Mouse (Mus musculus) CH12.LX (cell line): ENCODE results near the gene Erfe. TPM values are rescaled to one million over a fixed set of nuclear protein-coding genes. Genes with fewer than 3 reads are reported as not detected.

Experiments
- DNase-seq: peaks from one replicate; pipeline ENCODE4 v3.0.0-alpha.2; 2013; ENCODE audit errors: extremely low read depth
- H3K27ac ChIP-seq: 2 replicates; pipeline ENCODE4 v1.5.1; 2012; ENCODE audit warnings: low read depth, mild to moderate bottlenecking, control low read depth, moderate library complexity; ENCODE audit not compliant: insufficient read depth
- H3K27me3 ChIP-seq: replicated peaks from 2 replicates; pipeline ENCODE3; 2012; ENCODE audit warnings: inconsistent platforms
- H3K36me3 ChIP-seq, 2 experiments: replicated peaks in 1 of 2; 2 replicates each; pipeline versions ENCODE3 to v1.6.1; 2012; ENCODE audit warnings: inconsistent platforms in 1 of 2, low read length in 1 of 2, mild to moderate bottlenecking in 1 of 2, mixed read lengths in 1 of 2, moderate library complexity in 1 of 2; ENCODE audit not compliant: control insufficient read depth in 1 of 2, insufficient read depth in 1 of 2
- H3K4me1 ChIP-seq, 2 experiments: 2 replicates each; pipeline ENCODE4 v1.6.1; 2012; ENCODE audit warnings: inconsistent platforms in 1 of 2, moderate library complexity in 1 of 2; ENCODE audit not compliant: insufficient read depth in 2 of 2, control insufficient read depth in 1 of 2
- H3K4me2 ChIP-seq: 2 replicates; pipeline ENCODE4 v1.6.1; 2012; ENCODE audit warnings: low read depth, mild to moderate bottlenecking, control low read depth; ENCODE audit not compliant: poor library complexity, insufficient read depth, severe bottlenecking
- H3K4me3 ChIP-seq, 3 experiments: fragments of 150-350 bp in 1 of 3; sonication (generic) in 1 of 3; replicated peaks in 1 of 3; 2 replicates each; pipeline versions ENCODE3 to v1.5.1; 2011 to 2012; ENCODE audit warnings: low read depth in 2 of 3, low read length in 2 of 3, mild to moderate bottlenecking in 2 of 3, moderate library complexity in 2 of 3, control low read depth in 1 of 3, improper control_type of control experiment in 1 of 3, inconsistent platforms in 1 of 3, mixed read lengths in 1 of 3; ENCODE audit not compliant: poor library complexity in 1 of 3
- H3K79me2 ChIP-seq: replicated peaks from 2 replicates; pipeline ENCODE4 v1.6.1; 2012; ENCODE audit warnings: mild to moderate bottlenecking, moderate library complexity; ENCODE audit not compliant: control insufficient read depth, poor library complexity, insufficient read depth, severe bottlenecking; ENCODE audit errors: extremely low read depth
- H3K9ac ChIP-seq: 2 replicates; pipeline ENCODE4 v1.6.1; 2012; ENCODE audit warnings: low read depth, mild to moderate bottlenecking, control low read depth, moderate library complexity; ENCODE audit not compliant: insufficient read depth
- H3K9me3 ChIP-seq: replicated peaks from 2 replicates; pipeline ENCODE3; 2012; ENCODE audit warnings: low read length, inconsistent platforms, mixed read lengths
- BHLHE40 ChIP-seq: IDR thresholded peaks from 2 replicates; pipeline ENCODE4 v1.6.1; 2011; ENCODE audit warnings: mild to moderate bottlenecking, low read depth, low read length, improper control_type of control experiment
- CHD2 ChIP-seq: IDR thresholded peaks from 2 replicates; pipeline ENCODE4 v1.6.1; 2011; ENCODE audit warnings: low read length, improper control_type of control experiment
- CTCF ChIP-seq, 2 experiments: IDR thresholded peaks in 1 of 2; conservative IDR thresholded peaks in 1 of 2; 2 replicates each; pipeline ENCODE4 v1.5.1; 2011 to 2012; ENCODE audit warnings: low read depth in 2 of 2, low read length in 2 of 2, improper control_type of control experiment in 1 of 2, inconsistent platforms in 1 of 2, mild to moderate bottlenecking in 1 of 2, moderate library complexity in 1 of 2
- E2F4 ChIP-seq: IDR thresholded peaks from 2 replicates; pipeline ENCODE4 v1.6.1; 2011; ENCODE audit warnings: low read depth, low read length, improper control_type of control experiment; ENCODE audit not compliant: insufficient replicate concordance
- HCFC1 ChIP-seq: IDR thresholded peaks from 2 replicates; pipeline ENCODE4 v1.6.1; 2012; ENCODE audit warnings: low read depth, mild to moderate bottlenecking, inconsistent platforms, low read length, improper control_type of control experiment
- IRF4 ChIP-seq: IDR thresholded peaks from 2 replicates; pipeline ENCODE4 v1.6.1; 2014; ENCODE audit warnings: low read depth, mild to moderate bottlenecking, inconsistent platforms, low read length, improper control_type of control experiment
- JUND ChIP-seq: conservative IDR thresholded peaks from 2 replicates; pipeline ENCODE4 v1.6.1; 2011; ENCODE audit warnings: low read depth, low read length, improper control_type of control experiment
- MAFK ChIP-seq: IDR thresholded peaks from 2 replicates; pipeline ENCODE4 v1.6.1; 2011; ENCODE audit warnings: low read length, improper control_type of control experiment; ENCODE audit not compliant: insufficient replicate concordance
- MAZ ChIP-seq: IDR thresholded peaks from 2 replicates; pipeline ENCODE4 v1.6.1; 2012; ENCODE audit warnings: low read depth, mild to moderate bottlenecking, inconsistent platforms, low read length, improper control_type of control experiment, moderate library complexity
- MEF2A ChIP-seq: IDR thresholded peaks from 2 replicates; pipeline ENCODE4 v1.6.1; 2014; ENCODE audit warnings: low read depth, mild to moderate bottlenecking, inconsistent platforms, low read length, improper control_type of control experiment, borderline replicate concordance
- NELFE ChIP-seq: IDR thresholded peaks from 2 replicates; pipeline ENCODE4 v1.6.1; 2011; ENCODE audit warnings: low read depth, low read length, improper control_type of control experiment
- PAX5 ChIP-seq: IDR thresholded peaks from 2 replicates; pipeline ENCODE4 v1.6.1; 2012; ENCODE audit warnings: low read length, inconsistent platforms, mixed read lengths
- POLR2A ChIP-seq: IDR thresholded peaks from 2 replicates; pipeline ENCODE4 v1.6.1; 2011; ENCODE audit warnings: low read depth, mild to moderate bottlenecking, improper control_type of control experiment, low read length
- POLR2AphosphoS2 ChIP-seq: IDR thresholded peaks from 2 replicates; pipeline ENCODE4 v1.6.1; 2011; ENCODE audit warnings: low read depth, low read length, improper control_type of control experiment
- RAD21 ChIP-seq: IDR thresholded peaks from 2 replicates; pipeline ENCODE4 v1.6.1; 2011; ENCODE audit warnings: low read depth, mild to moderate bottlenecking, low read length, improper control_type of control experiment, moderate library complexity
- SIN3A ChIP-seq: IDR thresholded peaks from 2 replicates; pipeline ENCODE4 v1.6.1; 2012; ENCODE audit warnings: low read length, improper control_type of control experiment, inconsistent platforms
- SMC3 ChIP-seq: IDR thresholded peaks from 2 replicates; pipeline ENCODE4 v1.6.1; 2011; ENCODE audit warnings: low read depth, low read length, improper control_type of control experiment
- TBP ChIP-seq: conservative IDR thresholded peaks from 2 replicates; pipeline ENCODE4 v1.6.1; 2011; ENCODE audit warnings: low read depth, low read length, improper control_type of control experiment
- USF1 ChIP-seq: IDR thresholded peaks from 2 replicates; pipeline ENCODE4 v1.6.1; 2014; ENCODE audit warnings: low read depth, mild to moderate bottlenecking, inconsistent platforms, low read length, improper control_type of control experiment
- USF2 ChIP-seq: conservative IDR thresholded peaks from 2 replicates; pipeline ENCODE4 v1.6.1; 2011; ENCODE audit warnings: low read depth, low read length, improper control_type of control experiment
- ZC3H11A ChIP-seq: IDR thresholded peaks from 2 replicates; pipeline ENCODE4 v1.6.1; 2012; ENCODE audit warnings: low read depth, mild to moderate bottlenecking, inconsistent platforms, low read length, improper control_type of control experiment
- ZNF384 ChIP-seq: IDR thresholded peaks from 2 replicates; pipeline ENCODE4 v1.6.1; 2012; ENCODE audit warnings: low read depth, low read length, improper control_type of control experiment, inconsistent platforms
- dilution Hi-C: fragments of 300-500 bp; cut with MboI; formaldehyde crosslinking; loops from 2 replicates; pipeline ENCODE4 v1.14.3; 2020; ENCODE audit warnings: low sequenced_read_pairs; ENCODE audit not compliant: extremely low pct_unique_long_range_greater_than_20kb, extremely low pct_ligation_motif_present
- in situ Hi-C: fragments of 300-500 bp; cut with MboI; formaldehyde crosslinking; loops from 3 replicates; pipeline ENCODE4 v1.14.3; 2019; ENCODE audit warnings: low sequenced_read_pairs, low pct_ligation_motif_present, low pct_unique_long_range_greater_than_20kb, mixed read lengths
- polyA plus RNA-seq: library from polyadenylated mRNA; unstranded; fragments of >175 nt; gene quantifications from 2 replicates; pipeline ENCODE4 v1.2.1, GENCODE M21; 2012; ENCODE audit warnings: low read depth; ENCODE audit not compliant: insufficient read length
- total RNA-seq, 2 experiments: library from RNA; depleted of rRNA; stranded (reverse); fragments of 300-350 nt in 1 of 2; fragments of >200 nt in 1 of 2; gene quantifications; 2 replicates each; pipeline ENCODE4 v1.2.3; 2012 to 2014

The Erfe gene
- total and polyA plus RNA-seq, 3 experiments: 2.2 to 8.4 (median 2.3) TPM

- no peak for TF ChIP-seq USF2
- no peak for TF ChIP-seq POLR2A
- no peak for TF ChIP-seq MEF2A
- TF ChIP-seq ZC3H11A: no peak
- no peak for TF ChIP-seq HCFC1
- TF ChIP-seq PAX5: no peak
- no peak for TF ChIP-seq MAFK
- no peak for TF ChIP-seq CHD2
- TF ChIP-seq BHLHE40: no peak
- Histone ChIP-seq H3K27me3 (no peaks in the 10 kb centered on the region), H3K79me2 (no peaks in the 10 kb centered on the region), H3K4me1 (peaks cover 16 to 33% of the 10 kb centered on the region in 2 experiments), H3K36me3 (peaks cover 12 to 60% of the 10 kb centered on the region in 2 experiments), H3K9ac (no peak overlapping the region), H3K9me3 (no peaks in the 10 kb centered on the region), H3K4me3 (no peak overlapping the region), H3K4me2 (no peak overlapping the region), H3K27ac (no peak overlapping the region)
- in situ Hi-C loops (no loop called here), dilution Hi-C loops (no loop called here)
- no peak for DNase-seq
Observed at GRCm38 (mm10) chr1:91344921-91345685, 21.1 kb upstream of the Erfe start.

- Histone ChIP-seq H3K9ac (no peak overlapping the region), H3K4me1 (peaks cover 17 to 31% of the 10 kb centered on the region in 2 experiments), H3K4me2 (no peak overlapping the region), H3K9me3 (no peaks in the 10 kb centered on the region), H3K27ac (no peak overlapping the region), H3K36me3 (peaks cover 12 to 49% of the 10 kb centered on the region in 2 experiments), H3K79me2 (no peaks in the 10 kb centered on the region), H3K4me3 (no peak overlapping the region), H3K27me3 (no peaks in the 10 kb centered on the region)
- dilution Hi-C loops: no loop called here
- DNase-seq: peak; percentile 70
- no peak for TF ChIP-seq ZNF384
- 0 out of 2 replicates have a peak, but pooled peaks have one; percentile 41 for TF ChIP-seq MAZ
- no peak for TF ChIP-seq PAX5
- no peak for TF ChIP-seq E2F4
- peak; percentile 85 to 96 for TF ChIP-seq CTCF (conservative IDR thresholded peaks at IDR 0.05 in 1 of 2, IDR thresholded peaks at IDR 0.05 in 1 of 2; ENCODE audit: low read depth in 2 of 2, low read length in 2 of 2)
- TF ChIP-seq IRF4: no peak
- peak; percentile 70 for TF ChIP-seq RAD21
- TF ChIP-seq TBP: no peak
- TF ChIP-seq MAFK: no peak
- TF ChIP-seq POLR2AphosphoS2: no peak
- TF ChIP-seq JUND: no peak
- 0 out of 2 replicates have a peak, but pooled peaks have one; percentile 29 for TF ChIP-seq SIN3A
- TF ChIP-seq SMC3: peak; percentile 63
- peak; percentile 38; the same call in 1 of the 2 replicates for TF ChIP-seq MEF2A
- TF ChIP-seq NELFE: peak; percentile 53; the same call in 1 of the 2 replicates
- no peak for TF ChIP-seq USF1
- in situ Hi-C loops: no loop called here
Observed at GRCm38 (mm10) chr1:91346892-91347291, 19.3 kb upstream of the Erfe start.
